Comparison of ENCODE assay signal across 7 mouse cellular contexts in the genomic region with DNA sequence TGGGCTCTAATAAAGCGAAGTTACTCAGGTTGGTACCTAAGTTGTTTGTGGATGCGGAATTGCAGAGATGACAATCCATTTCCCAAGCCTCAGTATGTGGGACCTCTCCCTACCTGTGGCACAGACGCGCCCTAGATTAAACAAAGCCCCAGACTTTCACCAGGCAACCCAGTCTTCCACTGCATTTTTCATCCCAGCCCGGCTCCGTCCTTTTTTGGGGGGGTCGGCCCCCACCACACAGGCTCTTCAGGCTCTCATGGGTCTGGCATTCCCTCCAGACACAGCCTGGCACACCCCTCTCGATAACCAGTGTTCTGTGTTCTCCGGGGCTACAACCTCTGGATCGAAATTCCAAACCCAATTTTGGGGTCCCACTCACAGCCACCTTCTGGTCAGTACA. TPM values are rescaled to one million over a fixed set of nuclear protein-coding genes. Genes with fewer than 3 reads are reported as not detected.
A peak's percentile ranks its signal among the peaks of the same experiment; 100 is the strongest.
DNase-seq lines count a peak whose midpoint lies in the region; ATAC-seq and TF ChIP-seq lines count a peak whose summit lies in the region.

No protein-coding gene starts in this region.

- 20% methylated on average over 10 of the region's 10 CpGs for WGBS in liver, adult 2 months
- WGBS in forebrain, embryonic 11.5 days, result 8% methylated on average over 10 of the region's 10 CpGs
- WGBS in limb, embryonic 12.5 days, result 10% methylated on average over 10 of the region's 10 CpGs
- 5% methylated on average over 10 of the region's 10 CpGs for WGBS in olfactory bulb, adult 2 months

- H3K4me2 ChIP-seq in forebrain, embryonic 11.5 days (ENCODE audit: low read depth, low read length, severe bottlenecking), result peak overlapping the region; percentile 81
- peak overlapping the region; percentile 94 for H3K4me2 ChIP-seq in limb, embryonic 12.5 days

- TF ChIP-seq CTCF in liver, adult 2 months (IDR thresholded peaks at IDR 0.05; ENCODE audit: low read depth, low read length), result no peak
- TF ChIP-seq CTCF in olfactory bulb, adult 2 months (IDR thresholded peaks at IDR 0.05; ENCODE audit: insufficient read depth, low read depth, low read length), result no peak

- peak overlapping the region; percentile 46 for H3K4me3 ChIP-seq in liver, adult 2 months (ENCODE audit: insufficient read depth, low read depth, low read length)
- peak overlapping the region; percentile 76 for H3K4me3 ChIP-seq in forebrain, embryonic 11.5 days (ENCODE audit: low read depth, low read length)
- peak overlapping the region; percentile 80 for H3K4me3 ChIP-seq in limb, embryonic 12.5 days (replicated peaks)
- H3K4me3 ChIP-seq in olfactory bulb, adult 2 months (ENCODE audit: insufficient read depth, low read depth, low read length), result peak overlapping the region; percentile 85

- no peak for ATAC-seq in forebrain, embryonic 11.5 days (replicated peaks; ENCODE audit: low FRiP score)
- ATAC-seq in limb, embryonic 12.5 days (ENCODE audit: insufficient number of reproducible peaks, insufficient read depth, low FRiP score, low TSS enrichment, low read depth), result no peak

- peaks cover 7% of the 10 kb centered on the region for H3K27me3 ChIP-seq in liver, adult 2 months (ENCODE audit: control insufficient read depth, insufficient read depth, low read length)
- no peaks in the 10 kb centered on the region for H3K27me3 ChIP-seq in forebrain, embryonic 11.5 days (ENCODE audit: control insufficient read depth, insufficient read depth, low read length)
- H3K27me3 ChIP-seq in limb, embryonic 12.5 days, result no peaks in the 10 kb centered on the region

- H3K27ac ChIP-seq in liver, adult 2 months (replicated peaks; ENCODE audit: insufficient read depth, low read depth, low read length), result no peak overlapping the region
- no peak overlapping the region for H3K27ac ChIP-seq in forebrain, embryonic 11.5 days (ENCODE audit: low read depth, low read length)
- peak overlapping the region; percentile 56; the same call in 1 of the 2 replicates for H3K27ac ChIP-seq in limb, embryonic 12.5 days
- no peak overlapping the region for H3K27ac ChIP-seq in olfactory bulb, adult 2 months (ENCODE audit: insufficient read depth, low read depth, low read length)

- no peak overlapping the region for H3K9ac ChIP-seq in liver, adult 2 months (ENCODE audit: low read depth, low read length)
- H3K9ac ChIP-seq in forebrain, embryonic 11.5 days (ENCODE audit: low read length), result peak overlapping the region; percentile 83
- peak overlapping the region; percentile 76 for H3K9ac ChIP-seq in limb, embryonic 12.5 days (replicated peaks)

- no peak for DNase-seq in liver, adult 2 months (ENCODE audit: extremely low read depth, low read depth, low spot score)
- no peak for DNase-seq in liver
- DNase-seq in forebrain, embryonic 11.5 days (ENCODE audit: low spot score), result no peak
- no peak for DNase-seq in gastrocnemius, adult 8-10 months (ENCODE audit: low spot score in 2 of 2)
- no peak for DNase-seq in layer of hippocampus, postnatal 36 days

- no peaks in the 10 kb centered on the region for H3K36me3 ChIP-seq in liver, adult 2 months (ENCODE audit: control insufficient read depth, insufficient read depth, low read length)
- H3K36me3 ChIP-seq in forebrain, embryonic 11.5 days (ENCODE audit: control insufficient read depth, insufficient read depth, low read length), result no peaks in the 10 kb centered on the region
- H3K36me3 ChIP-seq in limb, embryonic 12.5 days, result no peaks in the 10 kb centered on the region

- peaks cover 3% of the 10 kb centered on the region; the same call in 1 of the 2 replicates for H3K4me1 ChIP-seq in liver, adult 2 months (ENCODE audit: control insufficient read depth, insufficient read depth, low read length)
- H3K4me1 ChIP-seq in forebrain, embryonic 11.5 days (replicated peaks; ENCODE audit: control insufficient read depth, insufficient read depth, low read length), result peaks cover 6% of the 10 kb centered on the region; the same call in 1 of the 2 replicates
- peaks cover 13% of the 10 kb centered on the region for H3K4me1 ChIP-seq in limb, embryonic 12.5 days (replicated peaks)
- peaks cover 4% of the 10 kb centered on the region for H3K4me1 ChIP-seq in olfactory bulb, adult 2 months (ENCODE audit: control insufficient read depth, insufficient read depth, low read length)

- no peaks in the 10 kb centered on the region for H3K9me3 ChIP-seq in forebrain, embryonic 11.5 days (ENCODE audit: control insufficient read depth, low read length)
- H3K9me3 ChIP-seq in limb, embryonic 12.5 days, result no peaks in the 10 kb centered on the region

- no peak for TF ChIP-seq POLR2A in liver, adult 2 months (IDR thresholded peaks at IDR 0.05; ENCODE audit: extremely low read depth, insufficient read depth, low read length)
- no peak for TF ChIP-seq POLR2A in olfactory bulb, adult 2 months (IDR thresholded peaks at IDR 0.05; ENCODE audit: insufficient read depth, low read depth, low read length)

- 0 out of 2 replicates have a peak, but pooled peaks cover 3% of the 10 kb centered on the region for H3K79me2 ChIP-seq in liver, adult 2 months (ENCODE audit: control insufficient read depth, insufficient read depth, low read length)

RNA-seq across cellular contexts. Expression of a gene that starts 0.5 kb away (rescaled TPM):
- total RNA-seq in liver, adult 2 months (2014; rRNA removed), result 0.09 and 0.13 TPM in 2 replicates
- polyA plus RNA-seq in liver, adult 2 months (2012; rRNA removed), result 0.27 and 0.44 TPM in 2 replicates
- polyA plus RNA-seq in forebrain, embryonic 11.5 days (2014; fragmentation: Nextera tagmentation; extraction: Ambion mirVana), result 52.9 and 63.1 TPM in 2 replicates
- 37.7 and 39.1 TPM in 2 replicates for polyA plus RNA-seq in limb, embryonic 12.5 days (2016; fragmentation: Nextera tagmentation; extraction: Ambion mirVana)
- not detected in 2 replicates for polyA plus RNA-seq in olfactory bulb, adult 2 months (2012; ENCODE audit: insufficient read depth, insufficient read length, low replicate concordance, missing spikeins)
- 1 to 10 TPM; 3.3 to 7.6 (median 5.3) TPM for total RNA-seq in gastrocnemius, adult 8-10 months (2022)
- total RNA-seq in layer of hippocampus, postnatal 36 days (2021), result 10 to 100 TPM; 63.5 to 69.2 TPM

RNA-seq across cellular contexts. Expression of a gene that starts 4.6 kb away (rescaled TPM):
- total RNA-seq in liver, adult 2 months (2014; rRNA removed), result 20.2 and 23.8 TPM in 2 replicates
- 43.3 and 46.1 TPM in 2 replicates for polyA plus RNA-seq in liver, adult 2 months (2012; rRNA removed)
- polyA plus RNA-seq in forebrain, embryonic 11.5 days (2014; fragmentation: Nextera tagmentation; extraction: Ambion mirVana), result 29.0 and 30.7 TPM in 2 replicates
- polyA plus RNA-seq in limb, embryonic 12.5 days (2016; fragmentation: Nextera tagmentation; extraction: Ambion mirVana), result 36.5 and 39.4 TPM in 2 replicates
- polyA plus RNA-seq in olfactory bulb, adult 2 months (2012; ENCODE audit: insufficient read depth, insufficient read length, low replicate concordance, missing spikeins), result not detected in 2 replicates
- total RNA-seq in gastrocnemius, adult 8-10 months (2022), result 10 to 100 TPM; 13.5 to 16.1 (median 14.7) TPM
- 10 to 100 TPM; 60.3 to 69.8 TPM for total RNA-seq in layer of hippocampus, postnatal 36 days (2021)

RNA-seq across cellular contexts. Expression of a gene that starts 33.6 kb away (rescaled TPM):
- 13.9 and 17.1 TPM in 2 replicates for total RNA-seq in liver, adult 2 months (2014; rRNA removed)
- polyA plus RNA-seq in liver, adult 2 months (2012; rRNA removed), result 3.5 and 7.0 TPM in 2 replicates
- polyA plus RNA-seq in forebrain, embryonic 11.5 days (2014; fragmentation: Nextera tagmentation; extraction: Ambion mirVana), result 0.13 TPM in 1 of 2 replicates, not detected in the other
- 0.20 TPM in 1 of 2 replicates, not detected in the other for polyA plus RNA-seq in limb, embryonic 12.5 days (2016; fragmentation: Nextera tagmentation; extraction: Ambion mirVana)
- not detected in 2 replicates for polyA plus RNA-seq in olfactory bulb, adult 2 months (2012; ENCODE audit: insufficient read depth, insufficient read length, low replicate concordance, missing spikeins)
- total RNA-seq in gastrocnemius, adult 8-10 months (2022), result under 1 TPM in 3 of 4 experiments, not detected in 1; 0.21 to 0.53 (median 0.36) TPM
- total RNA-seq in layer of hippocampus, postnatal 36 days (2021), result 1 to 10 TPM; 2.0 to 2.8 TPM

RNA-seq across cellular contexts. Expression of a gene that starts 40.3 kb away (rescaled TPM):
- total RNA-seq in liver, adult 2 months (2014; rRNA removed), result 128 and 132 TPM in 2 replicates
- 247 and 290 TPM in 2 replicates for polyA plus RNA-seq in liver, adult 2 months (2012; rRNA removed)
- polyA plus RNA-seq in forebrain, embryonic 11.5 days (2014; fragmentation: Nextera tagmentation; extraction: Ambion mirVana), result 1.1 and 1.9 TPM in 2 replicates
- polyA plus RNA-seq in limb, embryonic 12.5 days (2016; fragmentation: Nextera tagmentation; extraction: Ambion mirVana), result 1.5 and 1.9 TPM in 2 replicates
- polyA plus RNA-seq in olfactory bulb, adult 2 months (2012; ENCODE audit: insufficient read depth, insufficient read length, low replicate concordance, missing spikeins), result not detected in 2 replicates
- 1 to 10 TPM; 3.0 to 4.8 (median 3.7) TPM for total RNA-seq in gastrocnemius, adult 8-10 months (2022)
- total RNA-seq in layer of hippocampus, postnatal 36 days (2021), result 1 to 10 TPM; 5.8 to 8.7 TPM

RNA-seq across cellular contexts. Expression of a gene that starts 43.2 kb away (rescaled TPM):
- 49.0 and 53.6 TPM in 2 replicates for total RNA-seq in liver, adult 2 months (2014; rRNA removed)
- polyA plus RNA-seq in liver, adult 2 months (2012; rRNA removed), result 35.9 and 38.2 TPM in 2 replicates
- 15.6 and 16.3 TPM in 2 replicates for polyA plus RNA-seq in forebrain, embryonic 11.5 days (2014; fragmentation: Nextera tagmentation; extraction: Ambion mirVana)
- polyA plus RNA-seq in limb, embryonic 12.5 days (2016; fragmentation: Nextera tagmentation; extraction: Ambion mirVana), result 22.6 and 26.3 TPM in 2 replicates
- polyA plus RNA-seq in olfactory bulb, adult 2 months (2012; ENCODE audit: insufficient read depth, insufficient read length, low replicate concordance, missing spikeins), result not detected in 2 replicates
- 10 to 100 TPM in 1 of 4 experiments, 1 to 10 TPM in 3; 8.6 to 12.1 (median 9.2) TPM for total RNA-seq in gastrocnemius, adult 8-10 months (2022)
- total RNA-seq in layer of hippocampus, postnatal 36 days (2021), result 10 to 100 TPM; 16.0 to 18.4 TPM

Comparison
In these comparisons a context has a peak if more than half of its experiments do, and no peak if none do; other contexts are left out.
1. RNA of a gene that starts 0.5 kb away (polyA plus RNA-seq): 52.9 to 63.1 TPM in forebrain, embryonic 11.5 days and 37.7 to 39.1 TPM in limb, embryonic 12.5 days; 0.27 to 0.44 TPM in liver, adult 2 months and not detected in olfactory bulb, adult 2 months; every median in the first group is over 10 times any median in the second.
2. RNA of a gene that starts 4.6 kb away (polyA plus RNA-seq): 43.3 to 46.1 TPM in liver, adult 2 months, 36.5 to 39.4 TPM in limb, embryonic 12.5 days and 29.0 to 30.7 TPM in forebrain, embryonic 11.5 days; not detected in olfactory bulb, adult 2 months; every median in the first group is over 10 times any median in the second.
3. Peak in every context shown above with its lines, with median percentiles within 50 percentile points of each other: H3K4me3 ChIP-seq.